Mouse (Mus musculus) CH12.LX (cell line): Measurements from ENCODE around the gene Map2k1.

ENCODE experiments used
- CHD2 ChIP-seq: IDR thresholded peaks from 2 replicates; pipeline ENCODE4 v1.6.1; 2011; ENCODE audit warnings: low read length, improper control_type of control experiment
- CTCF ChIP-seq, 2 experiments: IDR thresholded peaks in 1 of 2; conservative IDR thresholded peaks in 1 of 2; 2 replicates each; pipeline ENCODE4 v1.5.1; 2011 to 2012; ENCODE audit warnings: low read depth in 2 of 2, low read length in 2 of 2, improper control_type of control experiment in 1 of 2, inconsistent platforms in 1 of 2, mild to moderate bottlenecking in 1 of 2, moderate library complexity in 1 of 2
- EP300 ChIP-seq: IDR thresholded peaks from 2 replicates; pipeline ENCODE4 v1.6.1; 2011; ENCODE audit warnings: low read length, improper control_type of control experiment
- MAFK ChIP-seq: IDR thresholded peaks from 2 replicates; pipeline ENCODE4 v1.6.1; 2011; ENCODE audit warnings: low read length, improper control_type of control experiment; ENCODE audit not compliant: insufficient replicate concordance
- MAX ChIP-seq: IDR thresholded peaks from 2 replicates; pipeline ENCODE4 v1.6.1; 2011; ENCODE audit warnings: low read length, improper control_type of control experiment
- NRF1 ChIP-seq: IDR thresholded peaks from 2 replicates; pipeline ENCODE4 v1.6.1; 2014; ENCODE audit warnings: low read depth, mild to moderate bottlenecking, inconsistent platforms, low read length, improper control_type of control experiment, moderate library complexity
- SIN3A ChIP-seq: IDR thresholded peaks from 2 replicates; pipeline ENCODE4 v1.6.1; 2012; ENCODE audit warnings: low read length, improper control_type of control experiment, inconsistent platforms

DNA sequence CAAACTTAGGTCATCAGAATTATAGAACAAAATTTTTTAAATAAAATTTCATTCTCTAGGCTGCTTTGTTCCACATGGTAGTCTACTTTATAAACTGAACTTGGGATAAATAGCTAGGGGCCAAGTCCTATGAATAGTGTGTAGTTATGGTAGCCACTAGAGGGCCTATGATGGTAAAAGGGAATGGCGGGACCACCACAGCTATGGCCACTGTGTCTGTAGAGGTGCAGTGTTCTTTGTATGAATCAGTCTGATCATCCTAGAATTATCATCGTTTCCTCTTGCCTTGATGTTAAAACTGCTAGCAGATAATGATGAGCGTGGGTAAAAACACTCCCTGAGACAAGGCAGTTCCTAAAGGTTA is 74.8 kb downstream of the Map2k1 start:
- TF ChIP-seq EP300, result no peak
- peak; percentile 25 to 54; a peak in 3 of 4 replicates for TF ChIP-seq CTCF (conservative IDR thresholded peaks at IDR 0.05 in 1 of 2, IDR thresholded peaks at IDR 0.05 in 1 of 2; ENCODE audit: low read depth in 2 of 2, low read length in 2 of 2)
- TF ChIP-seq NRF1, result no peak
- no peak for TF ChIP-seq SIN3A
- no peak for TF ChIP-seq MAFK
- TF ChIP-seq MAX, result no peak
- TF ChIP-seq CHD2, result no peak
